Mouse (Mus musculus) ovary, postnatal 10 days (tissue): ENCODE results near the gene Olfr403.
"Not testable (repeated sequence)": the region's sequence is repeated elsewhere in the genome, so short reads cannot be mapped to it uniquely, and the experiment has no call there.

ENCODE experiments used
- DNase-seq: peaks from one replicate; pipeline ENCODE4 v3.0.0; 2022; ENCODE audit warnings: low spot score

Olfr403 gene

DNA sequence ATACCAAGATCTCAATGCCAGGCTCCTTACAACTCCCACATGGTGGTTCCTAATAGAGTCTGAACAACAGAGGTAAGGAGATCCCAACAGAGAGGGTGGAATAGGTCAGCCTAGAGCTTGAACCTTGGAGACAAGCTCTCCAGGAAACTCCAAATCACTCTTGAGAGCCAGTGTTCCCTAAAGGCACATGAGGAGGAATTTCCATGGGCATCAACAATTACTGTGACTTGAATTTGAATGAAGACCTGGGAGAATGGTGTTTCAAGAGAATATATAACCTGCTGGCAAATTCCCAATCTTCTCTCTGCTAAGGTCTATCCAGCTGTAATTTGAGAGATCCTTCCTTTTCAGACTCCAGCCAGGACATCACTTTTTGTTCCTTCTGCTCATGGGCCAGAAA, at the start of gene Olfr403:
TSS of gene Olfr403 (plus strand) at position 301 of the 400 bp plus-strand sequence.
- DNase-seq = no peak

GRCm38 (mm10) chr11:74140001-74140400, 46.0 kb upstream of the Olfr403 start:
- not testable (repeated sequence) for DNase-seq

- DNase-seq = no peak
Observed at GRCm38 (mm10) chr11:74145866-74146265, 40.2 kb upstream of the Olfr403 start.

GRCm38 (mm10) chr11:74153229-74153628, 32.8 kb upstream of the Olfr403 start, which contains the start of gene Olfr402:
Gene Olfr402, plus strand, starts transcription at chr11:74153529.
- DNase-seq = no peak

GRCm38 (mm10) chr11:74168771-74169170, 17.3 kb upstream of the Olfr403 start:
- DNase-seq = no peak

GRCm38 (mm10) chr11:74183168-74183567, 2.9 kb upstream of the Olfr403 start:
- DNase-seq = peak; percentile 1

- no peak for DNase-seq
Observed at GRCm38 (mm10) chr11:74183745-74184144, 2.3 kb upstream of the Olfr403 start.

GRCm38 (mm10) chr11:74211279-74211678, 25.2 kb downstream of the Olfr403 start, which contains the start of gene Olfr43:
Gene Olfr43, minus strand, starts transcription at chr11:74211379.
- no peak for DNase-seq

- DNase-seq = no peak
Observed at GRCm38 (mm10) chr11:74241201-74241600, 55.2 kb downstream of the Olfr403 start.
